Mouse (Mus musculus) myocyte (in vitro differentiated cells): Measurements from ENCODE around the gene Gm17124. TPM values are rescaled to one million over a fixed set of nuclear protein-coding genes. Genes with fewer than 3 reads are reported as not detected.
"Not testable (repeated sequence)": the region's sequence is repeated elsewhere in the genome, so short reads cannot be mapped to it uniquely, and the experiment has no call there.

ENCODE experiments used
- H3K27me3 ChIP-seq: one replicate; pipeline ENCODE4 v1.6.1; 2011; ENCODE audit not compliant: control insufficient read depth, insufficient read depth, insufficient read length
- H3K36me3 ChIP-seq: one replicate; pipeline ENCODE4 v1.6.1; 2011; ENCODE audit not compliant: control insufficient read depth, insufficient read depth
- H3K4me2 ChIP-seq: one replicate; pipeline ENCODE4 v1.6.1; 2011; ENCODE audit warnings: low read depth, control low read depth
- H3K4me3 ChIP-seq: one replicate; pipeline ENCODE4 v1.5.1; 2011; ENCODE audit warnings: mild to moderate bottlenecking, control low read depth, moderate library complexity
- H3K79me2 ChIP-seq: one replicate; pipeline ENCODE4 v1.6.1; 2011; ENCODE audit not compliant: control insufficient read depth, insufficient read depth
- H3ac ChIP-seq: one replicate; pipeline ENCODE4 v1.6.1; 2011; ENCODE audit not compliant: control insufficient read depth, insufficient read length
- polyA plus RNA-seq: library from polyadenylated mRNA; unstranded; fragments of >200 nt; fragmentation: generic; extraction: Trizol; gene quantifications from one replicate; pipeline ENCODE4 v1.2.1, GENCODE M21; 2012; ENCODE audit warnings: missing spikeins

Gm17124 gene
- polyA plus RNA-seq, result not detected

- H3K36me3 ChIP-seq, H3K4me2 ChIP-seq, H3K4me3 ChIP-seq, H3K79me2 ChIP-seq, H3ac ChIP-seq, H3K27me3 ChIP-seq: not testable (repeated sequence)
These were observed at the start of gene Gm17124 for GRCm38 (mm10) chr14:42599782-42600181. TSS of gene Gm17124 (minus strand) at chr14:42599882.

DNA sequence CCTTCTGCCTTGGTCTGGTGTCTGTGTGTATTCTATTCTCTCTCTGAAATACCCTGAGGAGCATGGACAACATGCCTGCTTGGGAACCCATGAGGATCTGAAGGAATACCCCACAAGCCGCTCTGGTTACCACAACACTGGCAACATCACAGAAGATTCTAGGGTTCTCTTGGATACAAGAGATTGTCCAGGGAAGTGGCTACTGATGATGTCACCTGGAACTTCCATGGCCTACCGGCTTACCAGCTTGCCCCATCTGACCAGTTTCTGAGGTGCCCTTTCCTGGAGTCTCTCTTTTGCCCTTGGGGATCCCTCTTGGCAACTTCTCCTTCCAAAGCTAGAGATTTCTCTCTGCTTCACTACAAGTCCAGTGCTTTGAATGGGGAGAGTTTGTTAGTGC lies 42.1 kb upstream of the Gm17124 start, which contains the start of gene Gm3633:
Gm3633 (minus strand) TSS at position 101 of the 400 bp plus-strand sequence.
- not testable (repeated sequence) for H3K36me3 ChIP-seq, H3K4me2 ChIP-seq, H3K79me2 ChIP-seq, H3K27me3 ChIP-seq, H3ac ChIP-seq, H3K4me3 ChIP-seq

Other genes starting within 250 kb of the Gm17124 start
- not detected for gene Gm8005, start 160.2 kb downstream of the Gm17124 start, polyA plus RNA-seq
- gene Gm8011, start 136.0 kb downstream of the Gm17124 start, polyA plus RNA-seq, result not detected
- not detected for gene Gm8020, start 97.5 kb downstream of the Gm17124 start, polyA plus RNA-seq
- not detected for gene Gm8024, start 75.6 kb downstream of the Gm17124 start, polyA plus RNA-seq
- gene Gm3633, start 42.0 kb upstream of the Gm17124 start, polyA plus RNA-seq, result not detected
- gene Gm10378, start 56.1 kb upstream of the Gm17124 start, polyA plus RNA-seq, result not detected
- gene Gm3015, start 168.9 kb upstream of the Gm17124 start, polyA plus RNA-seq, result not detected
- gene Gm10377, start 198.1 kb upstream of the Gm17124 start, polyA plus RNA-seq, result not detected